Mouse (Mus musculus) testis, adult 2 months (tissue): ENCODE measurements around the gene Atp6v1fnb.

ENCODE experiments used
- CTCF ChIP-seq: fragments of 200-500 bp; IDR thresholded peaks from 2 replicates; pipeline ENCODE4 v1.5.1; 2012; ENCODE audit warnings: low read depth, mild to moderate bottlenecking, inconsistent platforms, low read length, moderate library complexity; ENCODE audit not compliant: control insufficient read depth, insufficient read depth, insufficient replicate concordance
- POLR2A ChIP-seq: fragments of 200-500 bp; IDR thresholded peaks from 2 replicates; pipeline ENCODE4 v1.6.1; 2012; ENCODE audit warnings: low read depth, mild to moderate bottlenecking, inconsistent platforms, low read length, moderate library complexity; ENCODE audit not compliant: control insufficient read depth

DNA sequence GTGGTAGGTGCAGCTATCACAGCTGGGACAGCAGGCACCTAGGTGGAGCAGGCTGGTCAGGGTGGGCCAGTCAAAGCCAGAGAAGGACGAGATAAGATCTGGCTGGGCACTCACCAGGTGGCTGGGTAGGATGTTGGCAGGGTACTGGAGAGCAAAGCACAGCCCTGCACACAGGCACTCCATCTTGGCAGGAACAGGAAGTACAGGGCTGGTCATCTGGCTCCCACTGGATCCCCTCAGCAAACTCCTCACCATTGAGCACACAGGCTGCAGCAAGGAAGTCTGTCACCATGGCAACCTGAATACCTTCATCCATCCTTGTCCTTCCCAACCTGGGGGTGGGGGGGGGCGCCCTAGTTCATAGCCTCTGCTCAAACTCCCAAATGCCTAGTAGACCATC is 26.6 kb downstream of the Atp6v1fnb start:
- TF ChIP-seq POLR2A (no peak), CTCF (no peak)
